Mouse (Mus musculus): ENCODE data around the gene Pip5kl1. TPM values are rescaled to one million over a fixed set of nuclear protein-coding genes. Genes with fewer than 3 reads are reported as not detected.

Gene Pip5kl1
- polyA plus RNA-seq, 1 experiment from 2014 or later = 5.4 TPM

- 75% methylated on average over 9 of the region's 9 CpGs for WGBS
- no peak overlapping the region for H3K27ac ChIP-seq
These were observed 43.5 kb downstream of the Pip5kl1 start for GRCm38 (mm10) chr2:32618051-32618450.

GRCm38 (mm10) chr2:32620682-32621516, 46.3 kb downstream of the Pip5kl1 start:
- Histone ChIP-seq H3K9ac (replicated peaks) (no peak overlapping the region; the same call in 1 of the 2 replicates), H3K27me3 (no peaks in the 10 kb centered on the region), H3K36me3 (peaks cover 31% of the 10 kb centered on the region), H3K4me2 (peak overlapping the region; percentile 38), H3K27ac (peak overlapping the region; percentile 95), H3K4me1 (replicated peaks) (peaks cover 65% of the 10 kb centered on the region), H3K4me3 (replicated peaks) (no peak overlapping the region), H3K9me3 (no peaks in the 10 kb centered on the region; the same call in 1 of the 2 replicates)
- 19% methylated on average over 4 of the region's 4 CpGs for WGBS
- ATAC-seq (ENCODE audit: insufficient number of reproducible peaks, insufficient read depth, low FRiP score, low TSS enrichment, low read depth) = peak; percentile 64

More at GRCm38 (mm10) chr2:32618051-32618450, 43.5 kb downstream of the Pip5kl1 start:
- Histone ChIP-seq H3K9ac (replicated peaks) (no peak overlapping the region), H3K4me1 (replicated peaks) (peaks cover 44% of the 10 kb centered on the region), H3K4me2 (no peak overlapping the region), H3K9me3 (no peaks in the 10 kb centered on the region; the same call in 1 of the 2 replicates), H3K27me3 (no peaks in the 10 kb centered on the region), H3K36me3 (peaks cover 54% of the 10 kb centered on the region), H3K4me3 (replicated peaks) (no peak overlapping the region)
- ATAC-seq (ENCODE audit: insufficient number of reproducible peaks, insufficient read depth, low FRiP score, low TSS enrichment, low read depth) = no peak

- H3K27me3 ChIP-seq = no peaks in the 10 kb centered on the region
- no peaks in the 10 kb centered on the region; the same call in 1 of the 2 replicates for H3K9me3 ChIP-seq
- 31% methylated on average over 7 of the region's 7 CpGs for WGBS
- H3K4me1 ChIP-seq (replicated peaks) = peaks cover 71% of the 10 kb centered on the region
- H3K27ac ChIP-seq = peak within 1 kb of the TSS; percentile 95
- H3K36me3 ChIP-seq = peaks cover 27% of the 10 kb centered on the region
- peak within 1 kb of the TSS; percentile 38 for H3K4me2 ChIP-seq
- H3K9ac ChIP-seq (replicated peaks) = no peak within 1 kb of the TSS; the same call in 1 of the 2 replicates
- no peak for ATAC-seq (ENCODE audit: insufficient number of reproducible peaks, insufficient read depth, low FRiP score, low TSS enrichment, low read depth)
- no peak within 1 kb of the TSS for H3K4me3 ChIP-seq (replicated peaks)
These were observed 46.9 kb downstream of the Pip5kl1 start, which contains the start of gene Ak1 for GRCm38 (mm10) chr2:32621517-32621859. Gene Ak1 (plus strand): TSS chr2:32621758.

GRCm38 (mm10) chr2:32624111-32624748, 49.6 kb downstream of the Pip5kl1 start:
- Histone ChIP-seq H3K4me1 (replicated peaks) (peaks cover 85% of the 10 kb centered on the region), H3K36me3 (peaks cover 1% of the 10 kb centered on the region), H3K9me3 (no peaks in the 10 kb centered on the region; the same call in 1 of the 2 replicates), H3K4me3 (replicated peaks) (no peak overlapping the region), H3K27ac (peak overlapping the region; percentile 88), H3K9ac (replicated peaks) (no peak overlapping the region), H3K27me3 (no peaks in the 10 kb centered on the region), H3K4me2 (no peak overlapping the region)
- WGBS = 73% methylated on average over 5 of the region's 5 CpGs
- ATAC-seq (ENCODE audit: insufficient number of reproducible peaks, insufficient read depth, low FRiP score, low TSS enrichment, low read depth) = no peak

GRCm38 (mm10) chr2:32625212-32625872, 50.7 kb downstream of the Pip5kl1 start:
- WGBS = 3% methylated on average over 13 of the region's 13 CpGs
- no peaks in the 10 kb centered on the region; the same call in 1 of the 2 replicates for H3K9me3 ChIP-seq
- H3K4me3 ChIP-seq (replicated peaks) = peak overlapping the region; percentile 30
- H3K27ac ChIP-seq = peak overlapping the region; percentile 88
- no peaks in the 10 kb centered on the region for H3K36me3 ChIP-seq
- H3K4me2 ChIP-seq = peak overlapping the region; percentile 56
- H3K27me3 ChIP-seq = no peaks in the 10 kb centered on the region
- ATAC-seq (ENCODE audit: insufficient number of reproducible peaks, insufficient read depth, low FRiP score, low TSS enrichment, low read depth) = no peak
- peak overlapping the region; percentile 47 for H3K9ac ChIP-seq (replicated peaks)
- peaks cover 78% of the 10 kb centered on the region for H3K4me1 ChIP-seq (replicated peaks)

- Histone ChIP-seq H3K36me3 (no peaks in the 10 kb centered on the region), H3K4me1 (replicated peaks) (peaks cover 71% of the 10 kb centered on the region), H3K9ac (replicated peaks) (peak overlapping the region; percentile 47; the same call in 1 of the 2 replicates), H3K27ac (peak overlapping the region; percentile 88), H3K4me3 (replicated peaks) (peak overlapping the region; percentile 30), H3K9me3 (no peaks in the 10 kb centered on the region; the same call in 1 of the 2 replicates), H3K4me2 (peak overlapping the region; percentile 56), H3K27me3 (no peaks in the 10 kb centered on the region)
- 0 out of 2 replicates have a peak, but pooled peaks have one; percentile 16 for ATAC-seq (ENCODE audit: insufficient number of reproducible peaks, insufficient read depth, low FRiP score, low TSS enrichment, low read depth)
- WGBS = 29% methylated on average over 5 of the region's 5 CpGs
These were observed 51.5 kb downstream of the Pip5kl1 start for GRCm38 (mm10) chr2:32625873-32626694.

- Histone ChIP-seq H3K36me3 (no peaks in the 10 kb centered on the region), H3K4me2 (peak overlapping the region; percentile 56; the same call in 1 of the 2 replicates), H3K9me3 (no peaks in the 10 kb centered on the region), H3K4me1 (replicated peaks) (peaks cover 58% of the 10 kb centered on the region), H3K27me3 (no peaks in the 10 kb centered on the region), H3K9ac (replicated peaks) (peak overlapping the region; percentile 18; the same call in 1 of the 2 replicates), H3K4me3 (replicated peaks) (no peak overlapping the region), H3K27ac (0 out of 2 replicates have a peak overlapping the region, but pooled peaks have one; percentile 7)
- no peak for ATAC-seq (ENCODE audit: insufficient number of reproducible peaks, insufficient read depth, low FRiP score, low TSS enrichment, low read depth)
- WGBS = 58% methylated on average over 20 of the region's 20 CpGs
These were observed 52.9 kb downstream of the Pip5kl1 start for GRCm38 (mm10) chr2:32627266-32628043.

GRCm38 (mm10) chr2:32628044-32628550, 53.5 kb downstream of the Pip5kl1 start:
- ATAC-seq (ENCODE audit: insufficient number of reproducible peaks, insufficient read depth, low FRiP score, low TSS enrichment, low read depth) = no peak
- no peak overlapping the region for H3K4me2 ChIP-seq
- no peaks in the 10 kb centered on the region for H3K9me3 ChIP-seq
- peak overlapping the region; percentile 62; the same call in 1 of the 2 replicates for H3K27ac ChIP-seq
- H3K4me1 ChIP-seq (replicated peaks) = peaks cover 58% of the 10 kb centered on the region
- H3K27me3 ChIP-seq = no peaks in the 10 kb centered on the region
- peak overlapping the region; percentile 18; the same call in 1 of the 2 replicates for H3K9ac ChIP-seq (replicated peaks)
- H3K4me3 ChIP-seq (replicated peaks) = no peak overlapping the region
- H3K36me3 ChIP-seq = no peaks in the 10 kb centered on the region
- WGBS = 59% methylated on average over 4 of the region's 4 CpGs

- Histone ChIP-seq H3K36me3 (no peaks in the 10 kb centered on the region; the same call in 1 of the 2 replicates), H3K27ac (peak overlapping the region; percentile 62; the same call in 1 of the 2 replicates), H3K4me2 (peak overlapping the region; percentile 7; the same call in 1 of the 2 replicates), H3K4me3 (replicated peaks) (no peak overlapping the region), H3K9me3 (no peaks in the 10 kb centered on the region), H3K27me3 (no peaks in the 10 kb centered on the region), H3K9ac (replicated peaks) (no peak overlapping the region), H3K4me1 (replicated peaks) (peaks cover 58% of the 10 kb centered on the region)
- 49% methylated on average over 5 of the region's 5 CpGs for WGBS
- no peak for ATAC-seq (ENCODE audit: insufficient number of reproducible peaks, insufficient read depth, low FRiP score, low TSS enrichment, low read depth)
These were observed 54.1 kb downstream of the Pip5kl1 start for GRCm38 (mm10) chr2:32628729-32629128.
